Mouse (Mus musculus): ENCODE results near the gene Trp53bp2.

Trp53bp2 gene

DNA sequence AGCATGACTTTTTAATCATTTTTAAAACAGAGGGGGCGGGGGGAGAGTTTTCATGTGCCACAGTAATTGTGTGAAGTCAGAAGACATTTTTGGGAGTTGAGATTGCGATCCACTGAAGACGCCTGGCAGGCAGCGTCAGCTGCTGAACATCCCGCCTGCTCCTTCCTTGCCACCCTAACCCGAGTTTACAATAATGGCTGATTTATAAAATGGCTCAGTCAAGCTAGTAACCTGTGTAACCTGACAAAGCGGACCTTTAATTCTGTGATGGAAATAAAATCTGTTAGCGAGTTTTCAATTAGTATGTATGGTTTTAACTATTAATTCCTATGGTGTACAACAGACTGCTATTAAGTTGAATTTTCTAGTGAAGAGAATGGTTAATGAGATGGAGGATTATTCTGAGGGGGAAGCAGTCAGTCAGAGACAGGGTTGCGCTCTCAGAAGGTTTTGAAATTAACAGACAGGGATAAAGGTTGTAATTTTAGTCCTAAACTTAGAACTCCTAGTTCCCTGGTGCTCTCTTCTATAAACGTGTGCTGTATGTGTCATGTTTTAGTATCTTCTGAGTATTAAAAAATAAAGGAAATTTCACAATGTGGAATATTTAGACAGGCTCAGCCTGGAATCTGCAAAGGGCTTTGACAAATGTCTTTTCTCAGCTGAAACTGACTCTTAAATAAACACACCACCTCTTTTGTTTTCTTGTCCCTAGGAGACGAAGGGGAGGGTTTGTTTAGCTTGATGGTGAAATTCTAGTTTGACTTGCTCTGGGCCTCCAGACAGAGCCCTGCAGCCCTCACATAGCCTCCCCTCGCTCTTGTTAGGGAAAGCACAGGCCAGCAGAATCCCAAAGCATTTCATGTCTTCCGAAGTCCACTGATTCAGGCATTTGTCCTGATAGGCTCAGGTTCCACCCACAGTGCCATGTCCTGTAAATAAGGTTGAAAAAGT lies 51.6 kb downstream of the Trp53bp2 start:
- no peak for DNase-seq (ENCODE audit: low read depth, low spot score)

GRCm38 (mm10) chr1:182461261-182461660 lies 52.3 kb downstream of the Trp53bp2 start:
- DNase-seq (ENCODE audit: low read depth, low spot score) = no peak

GRCm38 (mm10) chr1:182461813-182462212 lies 52.8 kb downstream of the Trp53bp2 start:
- DNase-seq (ENCODE audit: low read depth, low spot score) = no peak

- DNase-seq (ENCODE audit: low read depth, low spot score) = no peak
These were observed 56.3 kb downstream of the Trp53bp2 start for GRCm38 (mm10) chr1:182465309-182465708.

GRCm38 (mm10) chr1:182465978-182466377 lies 57.0 kb downstream of the Trp53bp2 start:
- no peak for DNase-seq (ENCODE audit: low read depth, low spot score)

DNA sequence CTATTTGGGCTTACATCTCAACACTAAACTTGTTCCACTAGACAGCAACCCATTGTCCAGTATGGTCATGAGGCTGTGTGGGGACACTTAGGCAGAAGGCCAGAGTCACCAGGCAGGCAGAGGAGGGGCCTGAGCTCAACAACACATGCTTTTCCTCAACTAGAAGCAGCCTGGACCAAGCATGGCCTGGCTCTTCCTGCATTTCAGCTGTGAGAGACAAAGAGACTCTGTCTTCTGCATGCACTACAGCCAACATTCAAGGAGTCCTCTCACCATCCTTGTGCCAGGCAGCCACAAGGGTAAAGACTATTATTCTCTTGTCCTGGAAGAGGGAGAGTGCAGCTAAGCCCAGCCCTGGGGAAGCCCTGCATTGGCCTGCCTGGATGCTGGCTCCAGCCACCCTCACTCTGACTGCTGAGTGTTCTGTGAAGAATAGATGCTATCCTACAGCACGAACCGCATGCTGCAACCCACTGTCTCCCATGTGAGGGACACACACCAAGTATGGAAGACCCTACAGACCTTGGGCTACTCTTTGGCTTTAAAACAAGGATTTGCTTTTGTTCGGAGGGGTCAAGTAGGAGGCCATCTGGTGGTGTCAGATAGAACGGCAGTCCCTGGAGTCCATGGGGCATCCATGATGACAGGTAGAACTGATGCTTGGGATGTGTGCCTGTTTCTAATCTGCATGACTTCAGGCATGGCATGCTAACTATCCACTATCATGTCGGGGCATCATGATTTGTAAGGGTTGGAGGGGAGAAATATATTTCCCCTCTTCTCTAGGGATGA lies 66.2 kb downstream of the Trp53bp2 start:
- no peak for DNase-seq (ENCODE audit: low read depth, low spot score)

- DNase-seq (ENCODE audit: low read depth, low spot score) = no peak
These were observed 70.0 kb downstream of the Trp53bp2 start for GRCm38 (mm10) chr1:182478935-182479334.

- DNase-seq (ENCODE audit: low read depth, low spot score) = no peak
These were observed 72.2 kb downstream of the Trp53bp2 start for GRCm38 (mm10) chr1:182481138-182481537.

GRCm38 (mm10) chr1:182481646-182482295 lies 72.8 kb downstream of the Trp53bp2 start:
- no peak for DNase-seq (ENCODE audit: low read depth, low spot score)

DNA sequence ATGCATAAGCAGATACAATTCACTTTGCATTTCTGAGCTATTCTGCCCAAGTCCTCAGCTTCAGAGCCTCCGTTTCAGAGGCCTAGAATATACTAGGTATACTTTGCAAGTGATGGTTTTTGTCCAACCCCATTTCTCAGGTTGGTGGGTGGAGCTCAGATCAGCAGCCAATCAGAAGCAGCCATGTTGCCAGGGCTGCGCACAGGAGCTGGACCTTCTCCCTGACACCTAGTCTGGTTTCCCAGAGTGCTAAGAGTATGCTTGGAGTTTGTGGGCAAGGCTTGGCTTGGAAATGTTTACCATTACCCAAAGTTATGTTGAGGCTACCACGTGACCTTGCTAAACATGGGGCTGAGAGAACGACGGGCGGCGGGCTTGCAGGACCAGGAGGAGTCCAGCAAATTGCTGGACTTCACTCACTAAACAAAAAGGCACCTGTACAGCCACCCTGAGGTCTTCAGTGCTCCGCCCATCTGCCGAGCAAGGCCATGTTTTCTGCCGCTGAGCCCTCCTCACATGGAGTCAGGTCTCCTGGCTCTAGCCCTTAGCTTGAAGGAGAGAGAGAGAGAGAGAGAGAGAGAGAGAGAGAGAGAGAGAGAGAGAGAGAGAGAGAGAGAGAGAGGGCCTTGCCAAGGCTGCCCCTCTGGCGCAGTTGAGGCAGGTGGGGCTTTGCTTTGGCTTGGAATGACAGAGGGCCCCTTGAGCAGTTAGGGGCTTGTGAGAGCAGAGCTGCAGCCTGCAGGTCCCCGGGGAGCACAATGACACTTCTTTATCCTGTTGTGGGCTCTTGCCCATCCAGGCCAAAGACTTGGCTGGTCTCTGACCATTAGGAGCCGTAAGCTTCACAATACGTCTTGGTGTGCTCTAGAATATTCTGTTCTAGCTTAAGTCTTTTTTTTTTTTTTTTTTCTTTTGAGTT lies 74.3 kb downstream of the Trp53bp2 start:
- DNase-seq (ENCODE audit: low read depth, low spot score) = no peak

GRCm38 (mm10) chr1:182483910-182484274 lies 74.9 kb downstream of the Trp53bp2 start:
- no peak for DNase-seq (ENCODE audit: low read depth, low spot score)

DNA sequence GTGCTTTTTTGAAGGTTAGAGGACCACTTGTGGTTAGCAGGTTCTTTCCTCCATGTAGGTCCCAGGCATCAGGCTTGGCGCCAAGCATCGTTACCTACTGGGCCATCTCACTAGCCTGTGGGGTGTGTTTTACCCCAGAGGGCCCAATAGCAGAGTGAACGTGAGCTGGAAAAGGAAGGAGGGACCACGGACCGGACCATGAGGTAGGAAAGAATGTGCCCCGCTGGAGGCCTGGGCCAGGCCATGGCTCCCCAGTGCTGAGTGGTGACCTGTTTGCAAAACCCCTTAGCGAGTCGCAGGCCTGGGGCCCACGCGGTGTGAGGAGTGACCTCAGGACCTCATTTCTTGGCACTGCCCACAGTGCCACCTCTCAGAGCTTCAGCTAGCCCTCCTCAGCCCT lies 79.5 kb downstream of the Trp53bp2 start:
- DNase-seq (ENCODE audit: low read depth, low spot score) = no peak

- peak; percentile 58 for DNase-seq (ENCODE audit: low read depth, low spot score)
These were observed 81.0 kb downstream of the Trp53bp2 start for GRCm38 (mm10) chr1:182489803-182490452.

GRCm38 (mm10) chr1:182490568-182490967 lies 81.6 kb downstream of the Trp53bp2 start:
- DNase-seq (ENCODE audit: low read depth, low spot score) = no peak

DNA sequence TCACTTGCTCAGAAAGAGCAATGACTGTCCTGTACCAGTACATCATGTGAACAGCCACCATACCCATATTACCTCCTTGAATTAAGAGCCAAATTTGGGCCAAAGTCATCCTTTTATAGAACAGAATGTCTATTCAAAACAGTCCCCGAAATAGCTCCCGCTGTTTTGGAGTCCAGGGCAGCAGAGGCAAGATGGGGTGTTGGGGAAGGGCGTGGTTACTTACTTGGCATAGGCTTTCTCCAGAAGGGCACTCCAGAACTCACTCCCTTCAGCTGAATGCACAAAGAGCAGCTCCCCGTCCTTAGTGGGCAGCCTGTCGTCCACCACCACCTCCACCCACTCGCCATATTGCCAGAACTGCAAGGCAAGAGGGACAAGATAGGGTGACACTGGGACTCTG lies 82.9 kb downstream of the Trp53bp2 start:
- no peak for DNase-seq (ENCODE audit: low read depth, low spot score)

- no peak for DNase-seq (ENCODE audit: low read depth, low spot score)
These were observed 85.5 kb downstream of the Trp53bp2 start for GRCm38 (mm10) chr1:182494285-182495145.

DNA sequence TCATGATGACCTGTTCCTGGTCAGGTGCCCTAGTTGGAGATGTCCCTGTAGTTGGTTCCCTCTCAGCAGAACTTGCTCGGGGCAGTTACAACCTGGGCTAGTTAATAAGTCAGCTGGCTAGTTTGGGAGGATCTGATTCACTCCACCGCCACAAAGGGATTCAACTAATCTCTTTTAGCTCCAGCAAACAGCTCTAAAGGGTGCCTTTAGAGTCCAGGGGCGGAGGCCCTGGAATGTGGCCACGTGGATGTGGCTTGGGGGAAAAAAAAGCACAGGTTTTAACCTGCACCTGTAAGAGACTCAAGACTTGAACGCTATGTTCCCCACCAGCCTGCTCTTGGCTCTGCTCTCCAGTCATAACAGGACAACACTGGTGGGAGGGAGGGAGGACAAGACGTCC lies 87.7 kb downstream of the Trp53bp2 start:
- DNase-seq (ENCODE audit: low read depth, low spot score) = no peak

DNA sequence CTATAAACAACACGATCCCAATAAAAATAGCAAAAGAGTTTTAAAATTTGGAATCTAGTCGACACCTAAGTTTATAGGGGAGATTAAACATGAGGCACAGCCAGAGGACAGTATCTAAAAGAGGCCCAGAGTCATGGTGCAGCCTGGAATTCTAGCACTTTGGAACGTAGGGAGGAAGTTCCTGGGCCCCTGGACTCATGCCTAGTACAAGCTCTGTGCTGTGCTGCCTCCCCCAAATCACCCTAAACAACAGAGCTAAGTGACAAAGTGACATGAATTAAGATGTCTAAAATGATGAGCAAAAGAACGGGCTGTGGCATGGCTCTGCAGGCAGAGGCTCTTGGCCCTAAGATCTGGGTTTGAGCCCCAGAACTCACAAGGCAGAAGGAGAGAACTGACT lies 88.8 kb downstream of the Trp53bp2 start:
- no peak for DNase-seq (ENCODE audit: low read depth, low spot score)

DNA sequence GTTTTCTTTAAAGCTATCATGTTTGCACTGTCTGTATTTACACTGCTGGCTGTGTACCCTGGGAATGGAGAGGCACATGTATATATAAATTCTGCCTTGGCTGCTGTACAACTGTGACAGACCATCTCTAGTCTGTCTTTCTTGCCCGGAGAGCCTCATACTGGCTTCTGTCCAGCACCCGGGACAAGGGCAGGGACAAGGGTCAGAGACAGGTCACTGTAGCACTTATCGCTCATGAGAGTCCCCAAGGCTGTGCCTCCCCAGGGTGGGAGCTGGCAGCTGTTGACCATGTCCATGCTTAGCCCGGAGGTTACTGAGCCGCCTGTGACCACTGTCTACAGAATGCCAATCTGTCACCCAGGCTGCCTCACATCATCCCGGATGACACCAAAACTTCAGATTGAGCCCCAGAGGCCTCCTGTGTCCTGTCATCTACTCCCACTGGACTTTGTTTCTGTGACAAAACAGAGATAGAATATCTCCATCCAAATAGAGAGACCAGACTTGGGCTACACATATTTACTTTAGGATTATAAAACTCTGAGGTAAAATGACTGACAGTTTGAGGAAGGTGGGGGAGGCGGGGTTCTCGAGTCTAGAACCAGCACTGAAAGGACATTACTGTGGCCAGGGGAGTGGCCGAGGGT lies 90.6 kb downstream of the Trp53bp2 start:
- DNase-seq (ENCODE audit: low read depth, low spot score) = no peak
